In genomic region chrX:94674977-94675376, GRCm38 (mm10) we compare ENCODE assay signal across 8 mouse cellular contexts. TPM values are rescaled to one million over a fixed set of nuclear protein-coding genes. Genes with fewer than 3 reads are reported as not detected.
DNase-seq lines count a peak whose midpoint lies in the region; ATAC-seq and TF ChIP-seq lines count a peak whose summit lies in the region.

No protein-coding gene starts in this region.

- peak; percentile 7 to 54 for DNase-seq in frontal cortex, adult 2 months (ENCODE audit: extremely low spot score in 1 of 2, low spot score in 1 of 2)
- DNase-seq in spleen, adult 12 weeks (ENCODE audit: low spot score) = peak; percentile 7
- no peak for DNase-seq in spleen, postnatal 36 days (ENCODE audit: low spot score in 2 of 2)
- DNase-seq in cerebellum, postnatal 14 days = peak; percentile 35 to 66
- DNase-seq in layer of hippocampus, adult 2 months (ENCODE audit: low spot score in 2 of 2) = peak; percentile 4 to 58
- DNase-seq in midbrain, postnatal 0 days (ENCODE audit: low spot score) = peak; percentile 62
- no peak for DNase-seq in urinary bladder, postnatal 10 days (ENCODE audit: low spot score)

- no peak overlapping the region for H3K9ac ChIP-seq in midbrain, postnatal 0 days (replicated peaks; ENCODE audit: low read length, poor library complexity, severe bottlenecking)

- peak; percentile 84 for TF ChIP-seq CTCF in layer of hippocampus, adult 2 months (conservative IDR thresholded peaks at IDR 0.05)
- TF ChIP-seq CTCF in midbrain, postnatal 0 days (IDR thresholded peaks at IDR 0.05) = peak; percentile 74

- H3K4me1 ChIP-seq in midbrain, postnatal 0 days (ENCODE audit: insufficient read depth, low read length) = no peaks in the 10 kb centered on the region

- no peak for ATAC-seq in frontal cortex, adult (ENCODE audit: low TSS enrichment)
- ATAC-seq in midbrain, postnatal 0 days (ENCODE audit: low FRiP score) = no peak

- WGBS in midbrain, postnatal 0 days = 53% methylated on average over 4 of the region's 4 CpGs

- H3K27ac ChIP-seq in layer of hippocampus, adult 2 months = no peak overlapping the region
- no peak overlapping the region for H3K27ac ChIP-seq in midbrain, postnatal 0 days (ENCODE audit: low read depth, low read length)

- H3K27me3 ChIP-seq in midbrain, postnatal 0 days (ENCODE audit: insufficient read depth, low read length) = no peaks in the 10 kb centered on the region

- H3K4me3 ChIP-seq in layer of hippocampus, adult 2 months = no peak overlapping the region
- no peak overlapping the region for H3K4me3 ChIP-seq in midbrain, postnatal 0 days (ENCODE audit: low read depth, low read length)

- no peaks in the 10 kb centered on the region for H3K36me3 ChIP-seq in midbrain, postnatal 0 days (ENCODE audit: insufficient read depth, low read length)

- H3K9me3 ChIP-seq in midbrain, postnatal 0 days (ENCODE audit: low read length) = no peaks in the 10 kb centered on the region

- H3K4me2 ChIP-seq in midbrain, postnatal 0 days (ENCODE audit: low read depth, low read length, poor library complexity, severe bottlenecking) = no peak overlapping the region

RNA-seq across cellular contexts. Expression of gene Gspt2, which starts 39.1 kb away (rescaled TPM):
- 34.5 and 38.3 TPM in 2 replicates for polyA plus RNA-seq in frontal cortex, adult 2 months (2012; rRNA removed)
- 10 to 100 TPM; 40.6 to 43.0 TPM for total RNA-seq in layer of hippocampus, adult 2 months (2021)
- 19.4 and 20.2 TPM in 2 replicates for total RNA-seq in midbrain, postnatal 0 days (2014; rRNA removed)
- polyA plus RNA-seq in midbrain, postnatal 0 days (2015; fragmentation: Nextera tagmentation; extraction: Ambion mirVana) = 24.1 and 25.9 TPM in 2 replicates

RNA-seq across cellular contexts. Expression of gene Zxdb, which starts 49.4 kb away (rescaled TPM):
- 11.5 and 11.9 TPM in 2 replicates for polyA plus RNA-seq in frontal cortex, adult 2 months (2012; rRNA removed)
- 10 to 100 TPM; 18.9 to 19.0 TPM for total RNA-seq in layer of hippocampus, adult 2 months (2021)
- 24.5 and 32.2 TPM in 2 replicates for total RNA-seq in midbrain, postnatal 0 days (2014; rRNA removed)
- 1.5 and 1.7 TPM in 2 replicates for polyA plus RNA-seq in midbrain, postnatal 0 days (2015; fragmentation: Nextera tagmentation; extraction: Ambion mirVana)

Comparison
In these comparisons a context has a peak if more than half of its experiments do, and no peak if none do; other contexts are left out.
1. DNase-seq: peak in frontal cortex, adult 2 months (2 of 2), spleen, adult 12 weeks (single experiment), cerebellum, postnatal 14 days (2 of 2), layer of hippocampus, adult 2 months (2 of 2) and midbrain, postnatal 0 days (single experiment); none in spleen, postnatal 36 days (0 of 2) and urinary bladder, postnatal 10 days (single experiment).